Mouse (Mus musculus) neutrophil, adult 65 days (primary cell): ENCODE results near the gene B230104I21Rik. TPM values are rescaled to one million over a fixed set of nuclear protein-coding genes. Genes with fewer than 3 reads are reported as not detected.

Source experiments
- total RNA-seq: library from RNA; stranded (reverse); gene quantifications from 2 replicates; pipeline ENCODE4 v1.2.4, GENCODE M21; 2023

B230104I21Rik gene
- not detected in 2 replicates for total RNA-seq

DNA sequence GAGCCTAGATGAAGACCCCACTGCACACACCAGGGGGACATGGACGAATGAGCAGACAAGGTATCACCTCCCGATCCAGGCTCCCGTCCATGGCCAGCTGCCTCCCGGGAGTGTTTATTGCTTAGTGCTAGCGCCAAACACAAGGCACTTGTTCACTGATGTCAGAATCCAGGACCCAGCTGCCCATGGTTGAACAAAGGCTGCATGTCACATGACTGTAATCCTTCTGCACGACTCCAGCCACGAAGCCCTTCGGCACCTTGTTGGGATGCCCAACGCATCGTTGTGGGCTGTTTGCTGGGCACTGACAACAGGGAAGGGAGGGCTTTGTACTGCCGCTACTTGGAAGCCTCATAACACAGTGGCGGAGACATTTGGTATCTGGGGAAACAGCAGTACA is at the start of gene B230104I21Rik:
Gene B230104I21Rik, plus strand, starts transcription at position 367 of the 400 bp plus-strand sequence.

DNA sequence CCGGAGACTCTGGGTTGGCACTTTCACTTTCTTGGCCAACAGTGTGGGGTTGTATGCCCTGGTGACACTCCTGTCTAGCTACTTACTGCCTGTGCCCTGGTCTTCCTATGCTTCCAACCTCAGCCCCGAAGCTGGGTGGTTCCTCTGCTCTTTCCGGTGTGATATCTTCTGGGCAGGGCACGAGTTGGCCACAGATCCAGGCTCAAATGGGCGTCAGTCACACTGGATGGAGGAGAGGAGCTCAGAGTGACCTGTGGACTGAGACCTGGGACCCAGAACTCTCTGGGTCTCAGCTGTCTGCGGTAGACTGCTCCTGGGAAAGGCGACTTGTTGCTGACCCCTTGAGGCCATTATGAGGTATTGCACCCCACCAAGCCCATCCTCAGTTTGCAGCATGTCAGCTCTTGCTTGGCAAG is 34.5 kb upstream of the B230104I21Rik start, which contains the start of gene Arhgef16:
Gene Arhgef16, minus strand, starts transcription at position 211 of the 416 bp plus-strand sequence.

Other genes starting within 250 kb of the B230104I21Rik start
- gene Trp73, start 195.9 kb upstream of the B230104I21Rik start, total RNA-seq: not detected in 2 replicates
- gene Wrap73, start 193.8 kb upstream of the B230104I21Rik start, total RNA-seq: 6.6 and 7.9 TPM in 2 replicates
- gene Tprgl, start 175.5 kb upstream of the B230104I21Rik start, total RNA-seq: 157 and 167 TPM in 2 replicates
- gene Megf6, start 165.4 kb upstream of the B230104I21Rik start, total RNA-seq: 0.41 TPM in 1 of 2 replicates, not detected in the other
- gene Arhgef16, start 34.5 kb upstream of the B230104I21Rik start, total RNA-seq: not detected in 2 replicates